Mouse (Mus musculus): ENCODE measurements around the gene Pheta2.
A peak's percentile ranks its signal among the peaks of the same experiment; 100 is the strongest.

Pheta2 gene

GRCm38 (mm10) chr15:82338593-82339112, at the start of gene Pheta2, which contains the start of the genes Naga and Smdt1:
Gene Pheta2, plus strand, starts transcription at chr15:82338942.
Gene Naga, minus strand, starts transcription at chr15:82338925.
Gene Smdt1, plus strand, starts transcription at chr15:82338959.
- DNase-seq, result peak; percentile 97 to 98

GRCm38 (mm10) chr15:82290252-82290651, 48.5 kb upstream of the Pheta2 start:
- no peak for DNase-seq

- no peak for DNase-seq
Observed at GRCm38 (mm10) chr15:82292851-82293250, 45.9 kb upstream of the Pheta2 start.

GRCm38 (mm10) chr15:82293271-82293711, 45.5 kb upstream of the Pheta2 start:
- no peak for DNase-seq

DNA sequence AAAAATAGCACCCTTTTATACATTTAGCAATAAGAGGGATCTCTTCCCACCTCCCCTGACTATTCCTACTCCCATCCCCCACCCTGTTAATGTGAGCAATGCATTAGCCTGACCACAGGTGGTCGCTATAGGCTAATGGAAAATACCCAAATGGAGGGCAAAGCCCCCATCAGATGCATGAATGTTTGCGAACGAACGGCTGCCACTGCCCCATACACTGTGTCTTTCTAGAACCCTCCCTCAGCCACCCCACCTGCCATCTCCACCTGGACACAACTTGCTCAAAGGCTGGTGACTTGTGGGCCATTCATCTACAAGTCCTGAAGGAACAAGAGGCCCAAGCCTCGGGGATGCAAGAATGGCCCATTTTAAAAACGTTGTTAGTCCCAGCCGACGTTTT, 44.7 kb upstream of the Pheta2 start:
- DNase-seq, result no peak

DNA sequence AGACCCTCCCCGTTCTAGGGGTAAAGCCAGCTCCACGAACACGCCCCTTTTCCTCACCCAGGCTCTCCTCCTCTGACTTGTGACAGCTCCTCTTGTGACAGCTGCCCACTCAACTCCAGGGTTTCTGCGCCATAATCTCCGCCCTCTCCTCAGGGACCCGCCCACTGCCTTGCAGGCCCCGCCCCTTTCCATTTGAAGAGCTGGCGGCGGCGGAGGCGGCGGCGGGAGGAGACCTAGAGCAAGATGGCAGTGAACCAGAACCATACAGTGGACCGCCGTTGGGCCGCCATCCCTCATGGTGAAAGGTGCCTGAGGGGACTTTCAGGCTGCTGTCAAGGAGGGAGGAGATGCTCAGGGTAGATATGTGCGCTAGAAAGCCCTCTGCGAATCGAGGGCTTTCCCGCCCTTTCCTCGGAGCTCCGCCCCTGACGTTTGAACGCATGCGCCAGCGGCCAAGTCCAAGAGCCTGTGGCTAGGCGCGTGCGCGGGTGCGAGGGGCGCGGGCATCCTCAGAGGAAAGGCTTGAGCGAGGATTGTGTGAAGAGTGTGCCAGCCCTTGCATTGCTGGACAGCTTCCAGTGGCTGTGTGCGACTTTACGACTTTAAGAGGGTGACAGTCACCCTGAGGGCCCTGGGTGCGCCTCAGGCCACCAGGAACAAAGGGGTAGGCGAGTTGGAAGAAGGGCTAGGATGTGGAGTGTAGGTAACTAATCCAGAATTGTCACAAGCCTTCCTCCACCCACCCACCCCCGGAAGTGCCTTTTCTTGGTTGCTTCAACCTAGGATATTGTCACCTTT, 39.8 kb upstream of the Pheta2 start, which contains the start of gene Wbp2nl:
Wbp2nl (plus strand) TSS at position 191 of the 798 bp plus-strand sequence.
- no peak for DNase-seq

GRCm38 (mm10) chr15:82307107-82307506, 31.6 kb upstream of the Pheta2 start:
- no peak for DNase-seq

DNA sequence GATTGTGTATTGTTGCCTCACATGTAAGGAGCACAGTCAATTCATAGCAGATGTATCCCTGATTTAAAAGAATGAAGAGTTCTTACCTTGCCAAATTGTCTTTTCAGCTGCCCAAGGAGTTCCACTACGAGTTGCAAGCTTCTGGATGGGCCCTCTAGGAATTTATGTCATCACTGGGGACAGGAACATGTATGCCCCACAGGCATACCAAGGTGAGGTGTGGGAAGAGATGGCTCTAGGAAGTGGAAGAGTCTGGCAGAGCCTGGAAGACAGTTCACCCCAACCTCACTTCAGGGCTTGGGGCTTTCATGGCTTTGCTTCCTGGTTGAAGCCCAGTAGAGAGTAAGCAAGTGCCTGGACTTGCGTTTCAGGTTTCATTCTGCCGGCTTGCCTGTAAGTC, 30.3 kb upstream of the Pheta2 start:
- DNase-seq, result no peak

DNA sequence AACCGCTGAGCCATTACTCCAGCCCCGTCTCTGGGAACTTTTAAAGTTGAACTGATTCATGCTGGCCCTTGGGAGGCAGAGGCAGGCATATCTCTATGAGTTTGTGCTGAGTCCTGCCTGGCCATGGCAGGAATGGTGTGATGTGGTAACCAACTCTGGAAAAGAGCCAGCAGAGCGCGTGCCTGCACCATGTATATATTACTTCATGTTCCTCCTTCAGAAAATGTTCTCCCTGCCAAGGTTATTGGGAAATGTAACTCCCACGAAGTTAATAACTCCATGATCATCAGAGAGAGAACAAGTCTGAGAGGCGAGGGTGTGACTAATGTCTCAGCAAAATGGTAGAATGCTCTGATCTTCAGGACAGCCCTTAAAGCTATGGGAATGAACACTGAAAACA, 20.9 kb upstream of the Pheta2 start:
- DNase-seq, result no peak

- DNase-seq, result peak in 1 of 2 experiments; percentile 30
Observed at GRCm38 (mm10) chr15:82319613-82320012, 19.1 kb upstream of the Pheta2 start.

- no peak for DNase-seq
Observed at GRCm38 (mm10) chr15:82322195-82322594, 16.5 kb upstream of the Pheta2 start.

- no peak for DNase-seq
Observed at GRCm38 (mm10) chr15:82325382-82325781, 13.4 kb upstream of the Pheta2 start.

- DNase-seq, result peak; percentile 58 to 64
Observed at GRCm38 (mm10) chr15:82335194-82335593, 3.5 kb upstream of the Pheta2 start.

DNA sequence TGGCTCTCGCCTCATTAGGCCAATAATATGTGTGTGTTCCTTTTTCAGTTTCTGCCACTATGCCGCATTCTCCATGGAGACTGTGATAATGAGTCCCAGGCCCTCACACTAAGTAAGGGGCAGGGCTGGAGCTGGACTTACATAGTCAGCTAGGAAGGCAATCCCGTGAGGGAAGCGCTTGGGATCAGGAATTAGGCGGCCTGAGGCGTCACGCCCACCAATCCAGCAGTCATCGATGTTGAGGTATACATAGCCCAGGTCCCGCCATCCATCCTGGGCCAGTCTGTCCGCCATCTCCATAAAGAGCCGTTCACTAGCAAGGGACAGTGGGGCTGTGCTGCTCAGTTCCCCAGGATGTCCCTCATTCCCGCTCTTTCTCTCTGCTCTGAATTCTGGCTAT, 2.1 kb upstream of the Pheta2 start:
- no peak for DNase-seq

DNA sequence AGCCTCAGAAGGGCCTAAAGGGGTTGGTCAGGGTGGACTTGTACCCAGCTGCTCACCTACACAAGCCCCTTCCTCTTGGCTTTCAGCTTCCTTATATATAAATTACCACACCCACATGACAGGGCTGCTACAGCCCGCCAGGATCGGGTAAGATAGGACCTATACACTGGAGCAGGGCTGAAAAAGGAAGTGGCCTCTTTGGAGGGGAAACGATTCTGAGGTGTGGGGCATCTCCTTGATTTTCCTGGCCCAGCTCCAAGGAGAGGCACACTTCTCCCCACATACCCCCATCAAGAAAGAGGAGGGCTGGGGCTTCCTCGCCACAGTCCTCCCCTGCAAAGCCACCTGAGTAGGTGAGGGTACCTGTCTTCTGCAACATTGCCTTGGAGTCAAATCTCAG, 867 bp upstream of the Pheta2 start:
- DNase-seq, result no peak

GRCm38 (mm10) chr15:82339150-82339549, 408 bp downstream of the Pheta2 start:
- no peak for DNase-seq

DNA sequence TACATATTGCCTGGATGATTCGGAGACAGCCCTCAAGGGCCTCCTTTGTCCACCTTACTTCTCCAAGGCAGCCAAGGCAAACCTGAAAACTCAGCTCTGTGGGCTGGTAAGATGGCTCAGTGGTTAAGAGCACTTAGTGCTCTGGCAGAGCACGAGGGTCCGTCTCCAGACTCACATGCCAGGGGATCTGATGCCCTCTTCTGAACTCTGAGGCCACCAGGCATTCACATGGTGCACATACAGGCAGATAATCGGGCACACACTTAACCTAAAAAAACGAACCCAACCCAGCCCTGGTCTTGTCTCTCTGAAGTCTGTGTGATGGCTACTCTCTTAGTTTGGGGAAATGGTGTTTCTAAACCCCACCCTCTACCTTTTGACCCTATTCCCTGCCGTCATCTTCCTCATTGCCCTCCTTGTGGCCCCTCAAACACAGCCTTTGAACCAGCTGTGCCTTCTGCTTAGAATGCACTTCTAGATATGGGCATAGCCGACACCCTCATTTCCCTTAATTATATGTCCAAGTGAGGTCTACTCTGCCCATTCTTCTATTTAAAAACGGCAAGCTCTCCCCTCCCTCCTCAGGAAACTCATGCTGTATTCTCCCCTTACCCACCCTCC, 1.0 kb downstream of the Pheta2 start:
- no peak for DNase-seq

DNA sequence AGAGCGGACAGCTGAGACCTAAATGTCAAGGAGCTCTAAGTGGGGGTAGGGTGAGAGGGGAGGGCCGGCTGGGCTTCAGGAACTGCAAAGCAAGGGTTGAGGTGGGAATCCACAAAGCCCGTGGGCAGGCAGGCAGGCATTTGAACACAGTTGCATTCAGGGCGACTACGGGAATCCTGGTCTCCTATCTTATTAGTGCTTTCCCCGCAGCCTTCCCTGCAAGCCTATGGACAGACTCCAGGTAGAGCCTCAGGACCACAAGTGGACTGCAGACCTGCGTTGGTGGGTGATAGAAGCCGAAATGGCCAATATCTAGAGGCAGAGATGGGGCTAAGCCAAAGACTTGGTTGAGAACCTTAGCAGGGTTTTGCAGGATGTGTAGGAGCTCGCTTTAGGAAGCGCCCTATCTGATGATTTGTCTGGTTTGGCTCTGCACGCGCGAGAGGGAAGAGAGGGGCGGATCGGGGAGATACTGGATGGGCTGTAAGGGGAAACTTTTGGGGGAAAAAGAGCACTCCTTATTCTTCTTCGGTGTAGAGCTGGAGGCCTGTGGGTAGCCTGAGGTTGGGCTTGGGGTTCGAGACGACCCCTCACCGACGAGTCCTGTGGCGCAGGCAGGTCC, 1.8 kb downstream of the Pheta2 start:
- no peak for DNase-seq

- no peak for DNase-seq
Observed at GRCm38 (mm10) chr15:82341036-82341501, 2.3 kb downstream of the Pheta2 start.

GRCm38 (mm10) chr15:82341675-82342542, 3.2 kb downstream of the Pheta2 start:
- DNase-seq, result no peak

GRCm38 (mm10) chr15:82342543-82342935, 3.8 kb downstream of the Pheta2 start:
- DNase-seq, result no peak
